Mouse (Mus musculus) intestine, embryonic 14.5 days (tissue): ENCODE measurements around the gene Lrrc39. TPM values are rescaled to one million over a fixed set of nuclear protein-coding genes. Genes with fewer than 3 reads are reported as not detected.
A peak's percentile ranks its signal among the peaks of the same experiment; 100 is the strongest.
"Not testable (repeated sequence)": the region's sequence is repeated elsewhere in the genome, so short reads cannot be mapped to it uniquely, and the experiment has no call there.

Experiments
- ATAC-seq: fragments of 200-750 bp; cut with Nextera tagmentation; replicated peaks from 2 replicates; pipeline ENCODE4 v1.8.0; 2017; ENCODE audit warnings: low read depth, moderate number of reproducible peaks, moderate TSS enrichment, moderate library complexity; ENCODE audit not compliant: low FRiP score, low TSS enrichment
- DNase-seq: peaks from one replicate; pipeline ENCODE4 v3.0.0-alpha.2; 2018; ENCODE audit warnings: low spot score
- H3K27ac ChIP-seq: fragments of 300-500 bp; sonication (generic); 2 replicates; pipeline ENCODE4 v1.5.1; 2014; ENCODE audit warnings: low read depth, mild to moderate bottlenecking, control low read depth
- H3K27me3 ChIP-seq: fragments of 300-500 bp; sonication (generic); replicated peaks from 2 replicates; pipeline ENCODE4 v1.6.1; 2014; ENCODE audit warnings: low read length, control low read depth; ENCODE audit not compliant: control insufficient read depth, insufficient read depth
- H3K36me3 ChIP-seq: fragments of 300-500 bp; sonication (generic); 2 replicates; pipeline ENCODE4 v1.6.1; 2014; ENCODE audit warnings: low read length, control low read depth; ENCODE audit not compliant: control insufficient read depth, insufficient read depth
- H3K4me1 ChIP-seq: fragments of 300-500 bp; sonication (generic); replicated peaks from 2 replicates; pipeline ENCODE4 v1.6.1; 2014; ENCODE audit warnings: low read length, control low read depth, mixed read lengths; ENCODE audit not compliant: control insufficient read depth, insufficient read depth
- H3K4me2 ChIP-seq: fragments of 300-500 bp; sonication (generic); 2 replicates; pipeline ENCODE4 v1.6.1; 2014; ENCODE audit warnings: low read length
- H3K4me3 ChIP-seq: fragments of 300-500 bp; sonication (generic); 2 replicates; pipeline ENCODE4 v1.5.1; 2014; ENCODE audit warnings: low read depth, low read length, control low read depth, mixed read lengths
- H3K9ac ChIP-seq: fragments of 300-500 bp; sonication (generic); 2 replicates; pipeline ENCODE4 v1.6.1; 2014; ENCODE audit warnings: mild to moderate bottlenecking, low read length
- H3K9me3 ChIP-seq: fragments of 300-500 bp; sonication (generic); 2 replicates; pipeline ENCODE4 v1.6.1; 2016; ENCODE audit warnings: low read length, control low read depth; ENCODE audit not compliant: control insufficient read depth
- WGBS: fragments of 180-500 bp; shearing (Covaris S2); extraction: QIAGEN DNeasy Blood & Tissue Kit; methylation state at CpG from one replicate; pipeline ENCODE4 v1.1.7; 2014; 5-methylcytosine and 5-hydroxymethylcytosine counted together
- polyA plus RNA-seq: library from polyadenylated mRNA; unstranded; fragments of >200 nt; fragmentation: Nextera tagmentation; extraction: Ambion mirVana; gene quantifications from 2 replicates; pipeline ENCODE4 v1.2.1, GENCODE M21; 2014

The Lrrc39 gene
- polyA plus RNA-seq, 1 experiment from 2014 or later, result 1.5 TPM

DNA sequence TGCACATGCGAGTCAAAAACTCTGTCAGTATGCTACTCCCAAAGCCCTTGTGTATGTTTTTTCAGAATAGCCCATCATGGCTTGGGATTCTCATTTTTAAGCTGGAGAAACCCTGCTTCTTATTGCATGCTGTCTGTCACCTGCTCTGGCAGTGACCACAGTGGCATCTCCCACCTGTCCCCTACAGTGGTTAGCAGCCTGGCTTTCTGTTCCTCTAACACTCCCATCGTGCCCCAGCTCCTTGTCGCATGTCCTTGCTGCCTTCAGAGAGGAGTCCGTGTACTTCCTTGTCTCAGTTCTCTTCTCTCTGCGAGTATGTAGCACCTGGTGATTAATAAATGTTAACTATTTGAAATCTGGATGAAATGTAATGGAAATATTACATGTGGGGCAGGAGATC, 15.3 kb upstream of the Lrrc39 start:
- peaks cover 21% of the 10 kb centered on the region for H3K36me3 ChIP-seq

GRCm38 (mm10) chr3:116551362-116551761, 11.4 kb upstream of the Lrrc39 start:
- Histone ChIP-seq H3K9me3 (no peaks in the 10 kb centered on the region), H3K4me2 (no peak overlapping the region), H3K27me3 (no peaks in the 10 kb centered on the region), H3K9ac (no peak overlapping the region), H3K27ac (no peak overlapping the region), H3K4me1 (no peaks in the 10 kb centered on the region), H3K4me3 (no peak overlapping the region), H3K36me3 (peaks cover 12% of the 10 kb centered on the region)
- no peak for DNase-seq
- WGBS, result 90% methylated on average over 5 of the region's 5 CpGs
- ATAC-seq, result no peak

More for the DNA sequence above, 15.3 kb upstream of the Lrrc39 start:
- Histone ChIP-seq H3K9ac (no peak overlapping the region), H3K27ac (no peak overlapping the region), H3K9me3 (no peaks in the 10 kb centered on the region), H3K4me2 (no peak overlapping the region), H3K4me1 (no peaks in the 10 kb centered on the region), H3K4me3 (no peak overlapping the region), H3K27me3 (no peaks in the 10 kb centered on the region)
- no peak for DNase-seq
- ATAC-seq, result no peak
- 82% methylated on average over 5 of the region's 5 CpGs for WGBS

DNA sequence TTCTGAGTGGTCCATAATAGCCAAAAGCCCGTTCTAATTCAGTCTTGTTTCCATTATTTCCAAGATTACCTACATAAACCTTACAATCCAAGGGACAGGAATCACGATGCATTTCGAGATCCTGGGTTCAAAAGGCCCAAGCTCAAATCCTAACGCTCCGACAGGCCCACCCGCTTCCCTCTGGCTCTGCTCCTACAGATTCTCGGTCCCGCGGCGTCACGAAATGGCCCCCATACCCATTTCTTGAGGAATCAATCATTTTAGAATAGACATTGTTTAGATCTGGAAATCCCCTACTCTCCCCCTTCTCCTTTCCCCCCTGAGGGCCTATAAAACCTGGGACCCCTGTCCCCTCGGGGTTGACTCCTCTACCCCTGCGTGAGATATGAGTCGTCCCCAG, 1.5 kb upstream of the Lrrc39 start:
- H3K36me3 ChIP-seq, DNase-seq, H3K27me3 ChIP-seq, ATAC-seq, H3K4me3 ChIP-seq, H3K4me1 ChIP-seq, H3K9ac ChIP-seq, H3K27ac ChIP-seq, H3K9me3 ChIP-seq, H3K4me2 ChIP-seq: not testable (repeated sequence)
- 95% methylated on average over 13 of the region's 14 CpGs for WGBS

- no peaks in the 10 kb centered on the region for H3K27me3 ChIP-seq
- H3K4me2 ChIP-seq, result 0 out of 2 replicates have a peak overlapping the region, but pooled peaks have one; percentile 20
- no peak for ATAC-seq
- H3K9me3 ChIP-seq, result peaks cover 4% of the 10 kb centered on the region; the same call in 1 of the 2 replicates
- no peak for DNase-seq
- H3K4me1 ChIP-seq, result no peaks in the 10 kb centered on the region
- WGBS, result 72% methylated on average over 7 of the region's 7 CpGs
- H3K36me3 ChIP-seq, result no peaks in the 10 kb centered on the region
- no peak overlapping the region for H3K9ac ChIP-seq
- H3K4me3 ChIP-seq, result no peak overlapping the region
- no peak overlapping the region for H3K27ac ChIP-seq
Observed at GRCm38 (mm10) chr3:116563095-116563492, 321 bp downstream of the Lrrc39 start.

DNA sequence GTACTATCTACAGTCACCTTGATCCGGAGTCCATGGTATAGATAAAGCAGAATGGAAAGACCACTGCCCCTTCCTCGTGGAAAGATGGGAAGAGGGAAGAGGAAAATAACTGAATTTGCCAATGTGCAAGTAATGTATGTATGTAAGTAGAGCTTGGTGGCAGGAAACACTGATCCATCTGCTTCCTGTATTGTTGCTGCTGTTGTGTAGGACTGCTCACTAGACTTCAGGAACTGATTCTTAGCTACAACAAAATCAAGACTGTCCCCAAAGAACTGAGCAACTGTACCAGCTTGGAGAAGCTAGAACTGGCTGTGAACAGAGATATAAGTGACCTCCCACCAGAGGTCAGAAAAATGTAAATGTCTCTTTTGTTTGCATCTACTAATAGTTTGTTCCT, 7.9 kb downstream of the Lrrc39 start:
- no peaks in the 10 kb centered on the region for H3K36me3 ChIP-seq
- ATAC-seq (no peak), DNase-seq (no peak)
- H3K4me1 ChIP-seq, result no peaks in the 10 kb centered on the region
- H3K9me3 ChIP-seq, result peaks cover 4% of the 10 kb centered on the region; the same call in 1 of the 2 replicates
- H3K4me2 ChIP-seq, result no peak overlapping the region
- no peak overlapping the region for H3K27ac ChIP-seq
- no peak overlapping the region for H3K4me3 ChIP-seq
- 54% methylated on average over 2 of the region's 2 CpGs for WGBS
- H3K27me3 ChIP-seq, result no peaks in the 10 kb centered on the region
- no peak overlapping the region for H3K9ac ChIP-seq

DNA sequence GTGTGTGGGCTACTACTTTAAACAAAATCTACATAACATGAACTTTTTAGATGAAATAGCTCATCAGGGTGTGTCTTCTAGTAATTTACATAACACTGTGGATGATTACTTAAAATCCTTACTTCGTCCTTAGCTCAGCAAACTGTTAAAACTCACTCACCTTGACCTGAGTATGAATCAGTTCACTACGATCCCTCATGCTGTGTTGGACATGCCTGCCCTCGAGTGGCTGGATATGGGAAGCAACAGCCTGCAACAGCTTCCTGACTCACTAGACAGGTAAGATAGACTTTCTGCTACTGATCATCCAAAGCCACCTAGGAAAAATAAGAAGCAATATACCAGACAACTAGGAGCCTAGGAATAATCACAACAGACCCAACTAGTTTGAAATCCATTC, 14.5 kb downstream of the Lrrc39 start:
- no peak for ATAC-seq
- Histone ChIP-seq H3K36me3 (peaks cover 24% of the 10 kb centered on the region), H3K9me3 (no peaks in the 10 kb centered on the region), H3K9ac (no peak overlapping the region), H3K4me3 (no peak overlapping the region), H3K4me1 (no peaks in the 10 kb centered on the region), H3K4me2 (no peak overlapping the region), H3K27me3 (no peaks in the 10 kb centered on the region), H3K27ac (no peak overlapping the region)
- WGBS, result 48% methylated on average over 3 of the region's 3 CpGs
- DNase-seq, result no peak

GRCm38 (mm10) chr3:116582201-116582600, 19.4 kb downstream of the Lrrc39 start:
- Histone ChIP-seq H3K9me3 (no peaks in the 10 kb centered on the region), H3K4me1 (no peaks in the 10 kb centered on the region), H3K36me3 (peaks cover 71% of the 10 kb centered on the region), H3K4me3 (no peak overlapping the region), H3K9ac (no peak overlapping the region), H3K27ac (no peak overlapping the region), H3K4me2 (no peak overlapping the region), H3K27me3 (no peaks in the 10 kb centered on the region)
- DNase-seq (no peak), ATAC-seq (no peak)
- whole genome bisulfite sequencing, result 96% methylated on average over 9 of the region's 9 CpGs

- Histone ChIP-seq H3K4me3 (peak overlapping the region; percentile 77), H3K9ac (peak overlapping the region; percentile 67), H3K9me3 (no peaks in the 10 kb centered on the region), H3K4me1 (peaks cover 9% of the 10 kb centered on the region; the same call in 1 of the 2 replicates), H3K36me3 (peaks cover 27% of the 10 kb centered on the region), H3K4me2 (peak overlapping the region; percentile 48), H3K27ac (peak overlapping the region; percentile 69), H3K27me3 (no peaks in the 10 kb centered on the region)
- peak; percentile 76 for ATAC-seq
- WGBS, result 2% methylated on average over 22 of the region's 22 CpGs
- DNase-seq, result no peak
Observed at GRCm38 (mm10) chr3:116594076-116594727, 31.4 kb downstream of the Lrrc39 start.
